ENCODE assay signal across 20 mouse cellular contexts in the genomic region with DNA sequence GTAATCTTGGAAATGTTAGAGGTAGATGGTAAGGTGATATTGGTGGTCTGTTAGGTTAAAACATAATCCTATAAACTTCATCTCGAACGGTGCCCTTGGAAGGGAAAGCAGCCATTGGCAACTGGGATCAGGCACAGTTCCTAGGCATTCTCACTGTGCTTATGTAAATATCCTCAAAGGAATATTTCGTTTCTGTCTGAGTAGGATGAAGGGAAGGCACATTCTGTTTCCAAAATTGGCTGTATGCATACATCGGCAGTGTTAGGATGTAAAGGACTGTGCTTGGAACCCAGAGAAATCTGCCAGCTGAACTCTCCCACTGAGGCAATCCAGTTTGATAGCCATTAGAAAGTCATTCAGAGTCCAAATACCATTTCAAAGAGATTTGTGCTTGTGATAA.
DNase-seq lines count a peak whose midpoint lies in the region; TF ChIP-seq lines count a peak whose summit lies in the region.
"Had no signal": no experiment of that assay in that cellular context is flagged by ENCODE, and none has a peak within 500 bp of the region (broad histone marks: within the 10 kb centered on the region; RNA-seq: fewer than 3 reads in every experiment).

No protein-coding gene starts in this region.

- no peak for DNase-seq in left cerebral cortex, adult 2 months (ENCODE audit: extremely low spot score in 1 of 2, low spot score in 2 of 2)
- DNase-seq in left cerebral cortex, postnatal 14 days (ENCODE audit: low spot score in 2 of 2), result no peak
- peak; percentile 72 for DNase-seq in brain, adult 2 months (ENCODE audit: low read depth, low spot score)
- DNase-seq in kidney, postnatal 36 days, result no peak
- DNase-seq in lung, postnatal 36 days, result no peak
- DNase-seq: adrenal gland, adult 2 months; adrenal gland, postnatal 10 days; adrenal gland, postnatal 25 days; cerebellum, adult 11-12 months; cerebellum, adult 2 months; cerebellum, adult 9-10 months; cerebellum, postnatal 10 days; cerebellum, postnatal 25 days; embryo, embryonic 11 days had no signal

- intact Hi-C loops in left cerebral cortex, adult 2 months (cut with DNase I), result no loop called here
- intact Hi-C loops in left cerebral cortex, postnatal 14 days (cut with DNase I), result no loop called here

- H3K4me1 ChIP-seq in cortical plate, adult 2 months (ENCODE audit: control insufficient read depth, insufficient read depth, low read length), result peaks cover 4% of the 10 kb centered on the region; the same call in 1 of the 2 replicates
- H3K4me1 ChIP-seq: embryonic facial prominence, embryonic 15.5 days had no signal

- no peak overlapping the region for H3K4me3 ChIP-seq in left cerebral cortex, adult 2 months
- H3K4me3 ChIP-seq in cortical plate, adult 2 months (ENCODE audit: insufficient read depth, low read length), result no peak overlapping the region
- H3K4me3 ChIP-seq: embryonic facial prominence, embryonic 13.5 days; embryonic facial prominence, embryonic 15.5 days; erythroblast, embryonic 14.5 days; forebrain, embryonic 10.5 days; forebrain, embryonic 12.5 days had no signal

- peak overlapping the region; percentile 58; the same call in 1 of the 2 replicates for H3K27ac ChIP-seq in left cerebral cortex, adult 2 months
- peak overlapping the region; percentile 90; the same call in 1 of the 2 replicates for H3K27ac ChIP-seq in cortical plate, adult 2 months (ENCODE audit: insufficient read depth, low read length)
- H3K27ac ChIP-seq: embryonic facial prominence, embryonic 13.5 days; embryonic facial prominence, embryonic 15.5 days; forebrain, embryonic 10.5 days; forebrain, embryonic 12.5 days had no signal

- no peak for TF ChIP-seq POLR2A in cortical plate, adult 2 months (IDR thresholded peaks at IDR 0.05; ENCODE audit: extremely low read depth, insufficient read depth, low read length)

- no peak for TF ChIP-seq CTCF in left cerebral cortex, adult 2 months (IDR thresholded peaks at IDR 0.05)
- no peak for TF ChIP-seq CTCF in cortical plate, adult 2 months (IDR thresholded peaks at IDR 0.05; ENCODE audit: extremely low read depth, insufficient read depth, low read length)
